Mouse (Mus musculus) layer of hippocampus, postnatal 14 days (tissue): ENCODE measurements around the gene Rbm48. TPM values are rescaled to one million over a fixed set of nuclear protein-coding genes. Genes with fewer than 3 reads are reported as not detected.

ENCODE experiments used
- DNase-seq, 2 experiments: peaks; one replicate each; pipeline ENCODE4 v3.0.0; 2021 to 2022; ENCODE audit warnings: low spot score in 2 of 2, mixed read lengths in 1 of 2
- total RNA-seq, 2 experiments: library from RNA; stranded (reverse); gene quantifications; 2 replicates each; pipeline ENCODE4 v1.2.3; 2021

Rbm48 gene
- total RNA-seq, 2 experiments from 2014 or later, result 12.9 to 13.0 TPM

- no peak for DNase-seq
Observed at GRCm38 (mm10) chr5:3554198-3554597, 42.2 kb downstream of the Rbm48 start.

GRCm38 (mm10) chr5:3551481-3551880 lies 44.9 kb downstream of the Rbm48 start:
- DNase-seq, result no peak

DNA sequence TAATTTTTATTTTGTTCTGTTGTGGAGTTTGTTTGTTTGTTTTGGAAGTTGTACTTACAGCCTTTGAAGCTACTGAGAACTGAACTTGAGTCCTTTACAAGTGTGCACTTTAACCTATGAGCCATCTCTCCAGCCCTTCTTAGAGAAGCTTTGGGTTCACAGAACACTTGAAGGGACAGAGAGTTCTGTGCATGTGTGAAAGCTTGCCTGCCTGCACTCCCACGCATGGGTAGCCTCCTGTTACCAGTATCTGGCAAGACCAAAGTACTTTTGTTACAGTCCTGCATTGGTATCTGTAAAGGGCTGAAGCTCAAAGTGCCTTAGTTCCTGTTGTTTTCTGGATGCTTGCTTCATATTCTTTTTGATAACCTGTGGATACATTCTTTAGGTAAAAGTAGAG lies 50.2 kb downstream of the Rbm48 start:
- no peak for DNase-seq

DNA sequence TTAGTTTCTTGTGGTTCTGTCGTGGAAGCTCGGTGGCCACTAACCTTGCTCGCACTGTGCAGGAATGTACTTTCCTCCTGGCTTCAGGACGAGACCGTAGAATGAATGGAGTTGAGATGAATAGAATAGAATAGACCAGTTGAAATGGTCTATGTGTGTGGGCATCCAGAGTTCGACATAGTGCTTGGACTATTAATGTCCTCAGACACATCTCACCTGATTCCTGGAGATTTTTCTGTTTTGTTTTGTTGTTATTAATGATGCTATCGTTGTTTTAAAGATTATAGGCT lies 52.0 kb downstream of the Rbm48 start:
- no peak for DNase-seq

GRCm38 (mm10) chr5:3543629-3544479 lies 52.5 kb downstream of the Rbm48 start, which contains the start of gene Fam133b:
Gene Fam133b (plus strand): TSS chr5:3543833.
- peak; percentile 97 to 98 for DNase-seq

GRCm38 (mm10) chr5:3541871-3542270 lies 54.5 kb downstream of the Rbm48 start:
- DNase-seq, result no peak

DNA sequence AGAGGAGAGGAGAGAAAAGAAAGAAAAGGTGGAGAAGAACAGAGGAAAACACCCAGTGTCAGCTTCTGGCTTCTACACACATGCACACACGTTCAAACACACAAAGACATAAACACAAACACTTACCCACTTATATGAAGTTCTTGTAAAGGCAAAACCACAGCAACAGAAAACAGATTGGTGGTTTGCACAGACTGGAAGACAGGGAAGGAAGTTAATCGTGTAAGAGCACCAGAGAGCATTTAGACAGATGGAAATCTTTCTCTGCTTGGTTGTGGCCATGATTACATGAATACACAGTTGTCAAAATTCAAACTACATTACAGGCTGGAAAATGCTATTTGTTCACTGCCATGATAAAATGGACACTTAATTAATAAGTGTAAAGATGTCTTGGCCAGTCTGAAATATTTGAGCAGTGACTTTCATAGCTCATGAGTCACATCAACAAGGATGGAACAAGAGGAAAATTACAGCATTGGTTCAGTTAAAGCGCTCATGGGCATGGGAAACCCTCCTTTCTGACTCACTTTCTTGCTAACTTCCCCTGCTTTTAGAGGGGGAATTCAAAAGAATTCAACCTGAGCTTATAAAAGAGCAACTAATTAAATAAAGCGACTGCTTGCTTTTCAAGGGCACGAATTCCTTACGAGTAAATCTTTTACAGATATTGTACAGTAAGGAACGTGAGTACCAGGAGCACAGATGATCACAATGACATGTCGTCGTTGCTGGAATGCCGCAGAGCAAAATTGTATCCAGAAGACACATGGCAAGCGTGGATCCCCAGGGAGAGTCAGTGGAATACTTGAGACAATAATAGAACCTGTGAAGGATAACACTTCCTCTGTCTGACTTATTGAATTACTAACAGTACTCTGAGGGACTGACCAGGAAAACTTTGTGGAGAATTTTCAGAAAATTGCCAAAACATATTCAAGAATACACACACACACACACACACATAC lies 57.6 kb downstream of the Rbm48 start:
- DNase-seq, result no peak

- no peak for DNase-seq
Observed at GRCm38 (mm10) chr5:3536592-3537212, 59.7 kb downstream of the Rbm48 start.

Other genes with a start within 250 kb of the Rbm48 start
- 10 to 100 TPM; 43.5 to 46.2 TPM for gene Fam133b, start 52.8 kb downstream of the Rbm48 start, total RNA-seq
- gene 1700109H08Rik, start 25.0 kb downstream of the Rbm48 start, total RNA-seq, result 1 to 10 TPM; 4.9 to 7.6 TPM
- 10 to 100 TPM; 22.6 to 26.6 TPM for gene Pex1, start 519 bp downstream of the Rbm48 start, total RNA-seq
- gene Tmbim7, start 54.6 kb upstream of the Rbm48 start, total RNA-seq, result not detected
- gene Gatad1, start 60.6 kb upstream of the Rbm48 start, total RNA-seq, result 100 to 1,000 TPM; 109 to 114 TPM
- gene Ankib1, start 206.3 kb upstream of the Rbm48 start, total RNA-seq, result 10 to 100 TPM; 69.8 to 72.1 TPM
- 10 to 100 TPM; 45.2 to 47.1 TPM for gene Krit1, start 206.6 kb upstream of the Rbm48 start, total RNA-seq
- under 1 TPM; 0.17 to 0.18 TPM for gene Lrrd1, start 248.6 kb upstream of the Rbm48 start, total RNA-seq